Mouse (Mus musculus) G1E (cell line): ENCODE results near the gene Dpf3. TPM values are rescaled to one million over a fixed set of nuclear protein-coding genes. Genes with fewer than 3 reads are reported as not detected.

Experiments used
- ATAC-seq: 2 replicates; pipeline ENCODE4 v1.8.0; 2016; ENCODE audit warnings: mild to moderate bottlenecking; ENCODE audit not compliant: insufficient number of reproducible peaks, poor library complexity, low FRiP score, severe bottlenecking; ENCODE audit errors: extremely low read depth
- DNase-seq: peaks from one replicate; pipeline ENCODE4 v3.0.0; 2012; ENCODE audit warnings: low spot score
- H3K27me3 ChIP-seq: 2 replicates; pipeline ENCODE4 v1.6.1; 2012; ENCODE audit warnings: mild to moderate bottlenecking, low read length, inconsistent platforms; ENCODE audit not compliant: insufficient read depth
- H3K36me3 ChIP-seq: replicated peaks from 2 replicates; pipeline ENCODE3; 2012; ENCODE audit warnings: mild to moderate bottlenecking, inconsistent platforms
- H3K4me1 ChIP-seq: 2 replicates; pipeline ENCODE4 v1.6.1; 2012; ENCODE audit warnings: low read depth, low read length, inconsistent platforms, mixed read lengths; ENCODE audit not compliant: insufficient read depth
- H3K4me3 ChIP-seq: 2 replicates; pipeline ENCODE4 v1.5.1; 2012; ENCODE audit warnings: low read depth, mild to moderate bottlenecking, inconsistent platforms, low read length, moderate library complexity, mixed read lengths
- H3K9me3 ChIP-seq: replicated peaks from 2 replicates; pipeline ENCODE4 v1.6.1; 2012; ENCODE audit warnings: inconsistent platforms
- CTCF ChIP-seq: IDR thresholded peaks from 2 replicates; pipeline ENCODE4 v1.5.1; 2012; ENCODE audit warnings: low read depth, low read length, inconsistent platforms, mixed read lengths
- GATA1 ChIP-seq: IDR thresholded peaks from 2 replicates; pipeline ENCODE4 v1.6.1; 2012; ENCODE audit warnings: borderline replicate concordance, low read length, inconsistent platforms, mixed read lengths
- GATA2 ChIP-seq: IDR thresholded peaks from 2 replicates; pipeline ENCODE4 v1.6.1; 2012; ENCODE audit warnings: low read depth, low read length, inconsistent platforms, borderline replicate concordance
- POLR2AphosphoS5 ChIP-seq: IDR thresholded peaks from 2 replicates; pipeline ENCODE4 v1.6.1; 2012; ENCODE audit warnings: low read depth, low read length, inconsistent platforms; ENCODE audit not compliant: insufficient replicate concordance
- TAL1 ChIP-seq: conservative IDR thresholded peaks from 2 replicates; pipeline ENCODE4 v1.6.1; 2012; ENCODE audit warnings: low read depth, low read length, inconsistent platforms, mixed read lengths
- polyA plus RNA-seq: library from polyadenylated mRNA; stranded (reverse); fragments of >175 nt; gene quantifications from 2 replicates; pipeline ENCODE4 v1.2.3, GENCODE M21; 2012
- total RNA-seq, 2 experiments: library from RNA; stranded (forward) in 1 of 2; stranded (reverse) in 1 of 2; fragments of 200-1000 nt in 1 of 2; fragments of >200 nt in 1 of 2; fragmentation: Nextera tagmentation in 1 of 2; gene quantifications; 2 replicates each; pipeline ENCODE4 v1.2.3; 2014 to 2017

The Dpf3 gene
- total and polyA plus RNA-seq, 3 experiments, result 8.1 to 19.7 (median 12.8) TPM

GRCm38 (mm10) chr12:83340960-83341359, 146.6 kb downstream of the Dpf3 start:
- TF ChIP-seq TAL1, result no peak
- Histone ChIP-seq H3K27me3 (no peaks in the 10 kb centered on the region), H3K4me3 (no peak overlapping the region), H3K9me3 (no peaks in the 10 kb centered on the region), H3K36me3 (peaks cover 16% of the 10 kb centered on the region), H3K4me1 (no peaks in the 10 kb centered on the region; the same call in 1 of the 2 replicates)
- ATAC-seq (no peak), DNase-seq (no peak)

- no peaks in the 10 kb centered on the region for H3K9me3 ChIP-seq
- H3K36me3 ChIP-seq, result peaks cover 13% of the 10 kb centered on the region
- no peak for TF ChIP-seq POLR2AphosphoS5
- H3K4me1 ChIP-seq, result no peaks in the 10 kb centered on the region; the same call in 1 of the 2 replicates
- no peaks in the 10 kb centered on the region for H3K27me3 ChIP-seq
- no peak overlapping the region for H3K4me3 ChIP-seq
- ATAC-seq (no peak), DNase-seq (no peak)
These were observed 149.2 kb downstream of the Dpf3 start for GRCm38 (mm10) chr12:83338345-83338744.

GRCm38 (mm10) chr12:83337776-83338149, 149.8 kb downstream of the Dpf3 start:
- Histone ChIP-seq H3K4me3 (no peak overlapping the region), H3K4me1 (no peaks in the 10 kb centered on the region; the same call in 1 of the 2 replicates), H3K9me3 (no peaks in the 10 kb centered on the region), H3K36me3 (peaks cover 13% of the 10 kb centered on the region), H3K27me3 (no peaks in the 10 kb centered on the region)
- DNase-seq (no peak), ATAC-seq (no peak)
- TF ChIP-seq CTCF (no peak), TAL1 (no peak), GATA2 (no peak), POLR2AphosphoS5 (no peak), GATA1 (no peak)

GRCm38 (mm10) chr12:83337077-83337775, 150.3 kb downstream of the Dpf3 start:
- ATAC-seq (no peak), DNase-seq (no peak)
- Histone ChIP-seq H3K36me3 (peaks cover 13% of the 10 kb centered on the region), H3K27me3 (no peaks in the 10 kb centered on the region), H3K4me1 (peaks cover 3% of the 10 kb centered on the region; the same call in 1 of the 2 replicates), H3K9me3 (no peaks in the 10 kb centered on the region), H3K4me3 (no peak overlapping the region)
- no peak for TF ChIP-seq POLR2AphosphoS5
- no peak for TF ChIP-seq CTCF
- TF ChIP-seq GATA2, result no peak
- TF ChIP-seq TAL1, result no peak
- no peak for TF ChIP-seq GATA1

GRCm38 (mm10) chr12:83330056-83330455, 157.5 kb downstream of the Dpf3 start:
- Histone ChIP-seq H3K27me3 (no peaks in the 10 kb centered on the region), H3K9me3 (no peaks in the 10 kb centered on the region), H3K4me3 (no peak overlapping the region), H3K36me3 (peaks cover 37% of the 10 kb centered on the region), H3K4me1 (peaks cover 11% of the 10 kb centered on the region)
- TF ChIP-seq CTCF, result no peak
- TF ChIP-seq GATA1, result no peak
- TF ChIP-seq GATA2, result no peak
- TF ChIP-seq TAL1, result no peak
- TF ChIP-seq POLR2AphosphoS5, result no peak
- DNase-seq (no peak), ATAC-seq (no peak)

- ATAC-seq (no peak), DNase-seq (no peak)
- Histone ChIP-seq H3K4me3 (no peak overlapping the region), H3K36me3 (peaks cover 46% of the 10 kb centered on the region), H3K9me3 (no peaks in the 10 kb centered on the region), H3K27me3 (no peaks in the 10 kb centered on the region), H3K4me1 (peaks cover 11% of the 10 kb centered on the region)
- no peak for TF ChIP-seq TAL1
- TF ChIP-seq CTCF, result no peak
- no peak for TF ChIP-seq POLR2AphosphoS5
- no peak for TF ChIP-seq GATA1
- TF ChIP-seq GATA2, result no peak
These were observed 158.6 kb downstream of the Dpf3 start for GRCm38 (mm10) chr12:83328899-83329298.

GRCm38 (mm10) chr12:83328491-83328890, 159.0 kb downstream of the Dpf3 start:
- H3K36me3 ChIP-seq, result peaks cover 47% of the 10 kb centered on the region
- DNase-seq, result no peak
- no peak for TF ChIP-seq POLR2AphosphoS5
- TF ChIP-seq CTCF, result no peak
- no peak for TF ChIP-seq GATA2
- TF ChIP-seq GATA1, result no peak
- TF ChIP-seq TAL1, result no peak
- H3K4me3 ChIP-seq, result no peak overlapping the region
- ATAC-seq, result no peak
- no peaks in the 10 kb centered on the region for H3K27me3 ChIP-seq
- peaks cover 11% of the 10 kb centered on the region for H3K4me1 ChIP-seq
- H3K9me3 ChIP-seq, result no peaks in the 10 kb centered on the region
